Mouse (Mus musculus): ENCODE results near the gene Fat3. TPM values are rescaled to one million over a fixed set of nuclear protein-coding genes. Genes with fewer than 3 reads are reported as not detected.

Gene Fat3
- total RNA-seq, 4 experiments from 2014 or later: 62.3 to 84.8 (median 70.5) TPM

DNA sequence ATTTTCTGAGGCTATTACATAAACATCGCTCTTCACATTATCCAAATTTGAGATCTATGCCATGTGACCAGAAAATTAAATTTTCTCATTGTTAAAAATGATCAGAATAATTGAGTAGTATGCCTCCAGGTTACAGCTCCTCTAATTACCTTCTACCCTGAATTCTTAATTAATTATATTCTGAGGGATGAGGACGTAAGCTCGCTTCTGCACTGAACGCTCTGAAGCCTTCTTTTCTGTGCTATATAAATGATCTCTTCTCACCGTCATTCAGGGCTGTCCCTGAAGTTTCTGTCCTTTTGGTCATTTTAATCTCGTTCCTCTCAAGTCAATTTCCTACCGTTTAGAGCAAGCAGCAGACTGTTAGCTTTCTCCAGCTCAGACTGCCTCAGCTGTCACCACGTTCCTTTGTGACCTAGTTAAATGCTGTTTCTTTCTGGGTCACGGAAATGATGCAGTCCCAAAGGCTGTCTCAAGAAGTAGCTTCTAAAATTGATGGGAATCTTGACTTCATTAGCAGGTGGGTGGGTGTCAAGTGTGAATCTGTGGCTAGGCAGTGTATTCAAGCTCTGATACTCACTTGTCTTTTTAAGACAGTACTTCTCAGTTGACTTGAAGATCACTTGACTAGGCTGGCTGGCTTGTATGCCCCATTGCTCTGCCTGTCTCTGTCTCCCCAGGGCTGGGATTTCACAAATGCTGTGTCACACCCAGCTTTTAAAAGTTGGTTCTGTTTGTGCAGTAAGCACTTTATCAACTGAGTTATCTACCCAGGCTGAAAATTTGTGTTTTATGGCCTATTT lies 596.9 kb downstream of the Fat3 start:
- DNase-seq (ENCODE audit: low spot score in 2 of 2): no peak

DNA sequence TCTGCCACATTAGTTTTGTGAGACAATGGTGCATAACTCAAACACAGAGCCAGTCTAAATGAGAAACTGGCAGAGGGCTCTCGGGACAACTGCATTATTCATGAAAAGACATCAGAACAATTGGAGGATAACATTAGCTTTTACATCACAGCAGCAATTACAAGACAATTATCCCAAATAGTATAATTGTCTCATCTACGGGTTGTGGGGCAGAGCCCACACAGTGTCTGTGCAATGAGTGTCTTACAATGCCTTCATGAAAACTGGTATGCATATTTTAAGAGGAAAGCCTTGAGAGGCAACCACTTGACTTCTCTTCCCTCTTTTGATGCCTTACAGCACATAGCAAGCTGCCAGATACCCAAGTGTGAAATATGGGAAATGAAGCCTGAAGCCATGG lies 603.0 kb downstream of the Fat3 start:
- no peak for DNase-seq (ENCODE audit: low spot score in 2 of 2)

DNA sequence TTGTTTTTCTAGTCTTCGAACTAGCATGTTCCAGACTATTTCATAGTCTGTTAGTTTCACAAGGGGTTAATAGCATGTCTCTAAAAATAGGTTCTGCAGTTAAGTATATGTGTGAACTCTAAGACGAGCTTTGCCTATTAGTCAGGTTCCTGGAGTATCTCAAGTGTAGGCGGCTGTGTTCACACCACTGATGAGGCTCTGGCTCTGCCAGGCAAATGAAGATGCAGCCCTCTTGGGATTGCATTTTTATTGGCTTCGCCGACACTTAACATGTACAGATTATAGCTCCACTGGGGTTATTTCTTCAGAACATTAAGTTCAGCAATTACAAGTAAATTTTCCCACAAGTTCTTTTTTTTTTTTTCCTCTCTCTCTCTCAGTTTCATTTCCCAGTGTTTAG lies 614.3 kb downstream of the Fat3 start:
- DNase-seq (ENCODE audit: low spot score in 2 of 2): peak in 1 of 2 experiments; percentile 37

DNA sequence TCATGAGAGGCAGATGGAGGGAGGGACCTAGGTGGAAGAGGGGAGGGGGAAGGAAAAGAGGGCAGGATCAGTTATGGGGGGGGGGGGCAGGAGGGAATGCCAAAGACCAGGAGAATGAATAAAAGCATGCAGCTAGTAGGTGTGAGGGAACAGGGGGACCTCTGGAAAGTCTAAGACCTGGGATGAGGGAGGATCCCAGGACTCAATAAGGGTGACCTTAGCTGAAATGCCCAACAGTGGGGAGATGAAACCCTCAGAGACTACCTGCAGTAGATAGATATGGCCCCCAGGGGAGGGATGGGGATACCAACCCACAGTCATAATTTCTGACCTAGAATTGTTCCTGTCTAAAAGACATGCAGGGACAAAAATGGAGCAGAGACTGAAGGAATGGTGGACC lies 620.3 kb downstream of the Fat3 start:
- no peak for DNase-seq (ENCODE audit: low spot score in 2 of 2)

DNA sequence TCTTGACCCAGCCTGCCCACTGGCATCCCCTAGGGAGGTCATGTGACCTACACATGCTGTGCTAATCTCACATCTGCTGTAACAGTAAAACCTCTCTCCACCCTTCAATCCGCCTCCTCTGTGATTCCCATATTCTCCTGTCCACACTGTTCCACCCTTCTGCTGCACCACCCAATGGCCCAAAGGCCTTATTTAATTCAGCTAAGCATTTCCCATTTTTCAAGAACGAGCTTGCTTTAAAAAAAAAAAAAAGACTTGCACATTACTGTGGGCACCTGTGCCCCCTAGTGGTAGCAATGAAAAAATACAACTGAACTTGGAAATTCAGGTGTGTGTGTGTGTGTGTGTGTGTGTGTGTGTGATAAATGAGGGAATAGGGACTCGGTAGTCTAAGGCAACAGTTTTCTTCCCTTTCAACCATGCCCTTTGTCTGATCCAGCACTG lies 620.9 kb downstream of the Fat3 start:
- DNase-seq (ENCODE audit: low spot score in 2 of 2): no peak

DNA sequence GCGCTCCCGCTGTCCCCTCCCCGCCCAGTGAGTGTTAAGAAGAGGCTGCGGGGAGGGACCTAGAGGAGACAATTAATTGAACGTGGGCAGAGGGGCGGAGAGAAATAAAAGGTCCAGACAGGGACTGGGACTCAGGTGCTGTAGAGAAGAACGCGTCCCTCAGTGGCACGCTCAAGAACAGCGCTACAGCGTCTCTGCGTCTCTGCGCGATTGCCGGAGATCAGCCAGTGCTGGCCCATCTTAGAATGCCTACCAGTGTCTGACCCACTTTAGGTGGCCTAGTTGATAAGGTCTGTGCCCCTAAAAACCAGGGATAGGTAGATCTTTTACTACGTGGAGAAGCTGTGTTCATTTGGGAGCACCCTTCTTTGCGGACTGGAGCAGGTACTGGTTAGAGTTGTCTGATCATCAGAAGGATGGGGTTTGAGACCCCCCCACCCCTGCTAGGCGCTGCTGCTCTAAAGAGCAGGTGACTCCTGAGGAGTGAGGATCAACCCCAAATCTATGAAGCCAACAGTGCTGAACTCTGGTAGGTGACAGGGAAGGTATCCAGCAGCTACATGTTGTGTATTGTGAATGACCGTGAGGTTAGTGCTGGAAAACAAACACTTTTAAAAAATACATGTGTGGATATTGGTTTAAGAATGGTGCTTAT lies 626.5 kb downstream of the Fat3 start, which contains the start of gene Mtnr1b:
Gene Mtnr1b, minus strand, starts transcription at position 51 of the 655 bp plus-strand sequence.
- no peak for DNase-seq (ENCODE audit: low spot score in 2 of 2)

DNA sequence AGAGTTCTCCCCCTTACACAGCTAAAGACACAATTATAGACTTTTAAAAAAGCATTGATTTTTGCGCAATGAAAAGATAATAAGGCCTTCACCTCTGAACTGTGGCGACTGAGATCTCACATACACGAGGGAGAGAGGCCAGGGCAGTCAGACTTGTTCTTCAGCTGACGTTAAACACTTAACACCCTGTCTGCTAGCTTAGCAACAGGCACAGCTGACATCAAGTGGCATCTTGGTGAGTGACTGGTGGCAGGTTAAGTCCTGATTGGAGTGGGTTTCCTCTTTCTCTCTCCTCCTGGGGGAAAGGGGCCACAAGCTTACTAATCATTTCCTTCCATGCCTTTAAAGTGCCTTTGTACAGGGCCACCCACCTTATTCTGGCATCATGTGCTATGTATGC lies 631.1 kb downstream of the Fat3 start:
- DNase-seq (ENCODE audit: low spot score in 2 of 2): no peak

DNA sequence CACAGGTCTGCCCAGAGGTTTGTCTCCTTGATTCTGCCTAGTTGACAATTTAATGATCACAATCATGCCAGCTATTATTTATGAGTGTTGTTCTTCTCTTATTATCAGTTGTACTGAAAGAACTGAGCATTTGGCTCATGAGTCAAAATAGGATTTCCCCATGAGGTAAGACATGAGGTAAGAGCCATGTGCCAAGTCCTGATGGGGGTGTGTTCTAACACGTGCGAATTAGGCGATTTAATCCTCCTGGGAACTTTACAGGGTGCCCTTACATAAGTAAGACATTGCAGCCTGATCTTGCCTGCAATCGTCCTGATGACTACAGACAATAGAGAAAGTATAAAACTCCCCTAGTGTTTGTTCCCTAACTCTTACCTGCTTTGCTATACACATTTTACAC lies 631.6 kb downstream of the Fat3 start:
- no peak for DNase-seq (ENCODE audit: low spot score in 2 of 2)

DNA sequence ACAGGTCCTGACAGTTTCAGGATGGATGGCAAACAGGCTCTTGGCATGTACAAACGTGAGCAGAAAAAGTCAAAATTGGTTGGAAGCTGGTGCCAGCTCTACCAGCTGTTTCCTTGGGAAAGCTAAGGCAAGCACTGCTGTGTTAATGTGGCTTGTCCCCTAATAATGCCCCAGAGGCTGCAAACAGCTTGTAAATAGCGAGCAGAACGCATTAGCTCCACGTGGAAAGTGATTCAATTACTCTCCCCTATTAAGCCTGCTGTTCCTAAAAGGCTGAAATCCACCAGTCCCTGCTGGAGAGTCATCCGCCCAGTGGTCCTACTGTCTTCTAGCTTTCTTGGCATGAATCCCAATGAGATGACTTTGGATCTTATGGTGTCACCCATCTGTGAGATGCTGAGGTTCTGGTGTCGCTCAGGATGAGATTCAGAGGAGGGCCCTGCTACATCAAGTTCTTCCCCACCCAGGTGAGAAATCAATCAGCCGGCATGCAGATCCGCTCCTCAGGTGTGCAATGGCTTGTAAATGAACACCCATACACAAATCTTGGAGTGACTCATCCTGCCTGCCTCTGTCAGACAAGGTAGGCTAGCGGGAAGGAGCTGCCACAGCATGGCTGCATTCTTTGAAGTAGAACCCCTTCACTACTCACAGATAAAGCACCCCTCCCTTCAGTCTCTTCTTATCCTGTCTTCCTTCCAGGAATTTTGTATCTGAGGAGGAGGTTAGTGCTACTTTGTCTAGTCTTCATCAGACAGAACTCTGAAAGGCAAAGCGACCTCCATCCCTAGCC lies 634.6 kb downstream of the Fat3 start:
- DNase-seq (ENCODE audit: low spot score in 2 of 2): no peak

DNA sequence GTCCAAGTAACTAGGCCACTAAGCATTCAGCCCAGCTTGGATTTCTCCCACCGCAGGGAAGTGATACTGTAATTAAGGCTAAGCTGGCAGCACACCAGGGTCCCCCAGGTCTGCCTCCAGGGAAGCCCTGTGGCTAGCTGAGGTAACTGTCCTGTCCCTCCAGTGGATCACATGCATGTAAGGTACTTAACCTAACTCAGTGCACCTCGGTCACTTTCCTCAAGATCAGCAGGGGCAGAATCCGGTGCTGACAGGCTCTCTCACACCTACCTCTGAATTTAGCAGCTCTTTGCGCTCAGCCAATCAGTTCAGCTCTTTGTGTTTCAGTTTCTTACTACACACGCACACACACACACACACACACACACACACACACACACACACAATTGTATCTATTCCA lies 639.7 kb downstream of the Fat3 start:
- no peak for DNase-seq (ENCODE audit: low spot score in 2 of 2)

All from left cerebral cortex, adult 8-10 months (tissue).